Mouse (Mus musculus): ENCODE data around the gene Mtrr. TPM values are rescaled to one million over a fixed set of nuclear protein-coding genes. Genes with fewer than 3 reads are reported as not detected.

The Mtrr gene
- 10 to 100 TPM; 10.1 to 14.2 TPM for total RNA-seq (2021)
- long read RNA-seq, experiment 1, transcript Mtrr-201 (15 exons, 3,692 nt) = major isoform, 7 of 15 reads
- long read RNA-seq, experiment 1, partial matches to known transcripts = 1 of 15 reads
- long read RNA-seq, experiment 1, other reads (novel, unspliced or antisense) = 3 of 15 reads
- long read RNA-seq, experiment 2, transcript Mtrr-201 (15 exons, 3,692 nt) = major isoform, 6 of 12 reads
- long read RNA-seq, experiment 2, partial matches to known transcripts = 0 of 12 reads
- long read RNA-seq, experiment 2, other reads (novel, unspliced or antisense) = 2 of 12 reads

- peak; percentile 99 for DNase-seq
- intact Hi-C loops (cut with DNase I) = loop anchor here (10.0 kb wide), 1 partner anchor 903 kb away; no protein-coding TSS in a partner anchor
Measured at GRCm38 (mm10) chr13:68581747-68582516, at the start of gene Mtrr, which contains the start of gene Fastkd3. Gene Mtrr (minus strand): TSS chr13:68582149. Gene Fastkd3 (plus strand): TSS chr13:68582234.

- intact Hi-C loops (cut with DNase I) = no loop called here
- DNase-seq = no peak
Measured at GRCm38 (mm10) chr13:68627041-68627440, 45.1 kb upstream of the Mtrr start.

GRCm38 (mm10) chr13:68622792-68623191 lies 40.8 kb upstream of the Mtrr start:
- no peak for DNase-seq
- intact Hi-C loops (cut with DNase I) = no loop called here

DNA sequence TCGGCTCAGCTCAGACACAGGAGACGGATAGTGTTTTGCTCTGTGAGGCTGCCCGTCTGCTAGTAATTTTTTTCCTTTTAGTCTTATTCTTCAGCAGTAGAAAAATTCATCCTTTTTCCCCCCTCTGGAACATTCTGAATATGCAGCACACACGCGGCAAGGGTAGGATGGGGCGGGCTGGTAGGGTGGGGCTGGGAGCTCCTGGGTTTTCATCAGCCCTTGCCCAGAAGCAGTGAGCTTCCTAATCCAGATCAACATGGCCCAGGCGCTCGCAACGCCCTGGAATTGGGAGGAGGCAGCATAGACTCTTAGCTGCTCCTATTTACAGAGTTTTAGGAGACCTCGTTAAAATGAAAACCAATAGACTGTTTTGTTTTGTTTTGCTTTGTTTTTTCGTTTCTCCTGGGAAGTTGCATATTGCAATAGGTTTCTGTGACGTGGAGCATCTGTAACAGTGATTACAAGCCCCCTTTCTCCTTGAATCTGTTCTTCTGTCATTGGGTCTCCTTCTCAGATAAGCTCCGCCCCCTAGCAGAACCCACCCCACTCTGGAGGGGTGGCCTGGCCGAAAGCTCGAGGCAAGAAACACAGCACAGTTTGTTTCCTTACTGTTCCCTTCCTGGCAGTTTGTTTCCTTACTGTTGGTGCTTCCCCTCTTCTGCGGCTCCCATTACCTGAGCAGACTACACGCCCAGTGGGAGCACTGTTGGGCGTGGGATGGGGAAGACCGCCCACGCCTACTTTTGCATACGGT lies 25.9 kb upstream of the Mtrr start:
- intact Hi-C loops (cut with DNase I) = loop anchor here (10.0 kb wide), 1 partner anchor 847 kb away; no protein-coding TSS in a partner anchor
- no peak for DNase-seq

- intact Hi-C loops (cut with DNase I) = loop anchor here (10.0 kb wide), 1 partner anchor 849 kb away; no protein-coding TSS in a partner anchor
- peak; percentile 16 to 25 for DNase-seq
Measured at GRCm38 (mm10) chr13:68605689-68606126, 23.8 kb upstream of the Mtrr start.

DNA sequence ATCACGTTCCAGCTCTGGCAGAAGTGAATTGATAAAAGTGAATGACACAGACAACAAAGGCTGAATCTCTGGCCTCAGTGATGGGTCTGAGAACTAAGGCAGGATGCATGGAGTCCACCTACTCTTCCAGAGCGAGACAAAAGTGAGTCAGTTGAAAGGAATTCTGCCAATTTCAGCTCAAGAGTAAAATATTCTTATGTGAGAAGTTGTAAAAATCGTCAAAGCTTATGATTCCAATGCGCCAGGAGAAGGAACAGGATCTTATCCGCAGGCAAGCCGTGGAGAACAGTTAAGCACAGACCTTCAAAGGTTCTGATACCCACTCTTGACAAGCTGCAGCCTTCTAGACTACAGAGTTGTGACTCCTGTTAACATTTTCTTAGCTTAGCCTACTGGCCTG lies 21.1 kb upstream of the Mtrr start:
- DNase-seq = no peak
- intact Hi-C loops (cut with DNase I) = loop anchor here (10.0 kb wide), 1 partner anchor 852 kb away; no protein-coding TSS in a partner anchor

GRCm38 (mm10) chr13:68601184-68601583 lies 19.2 kb upstream of the Mtrr start:
- DNase-seq = peak in 1 of 2 experiments; percentile 19

DNA sequence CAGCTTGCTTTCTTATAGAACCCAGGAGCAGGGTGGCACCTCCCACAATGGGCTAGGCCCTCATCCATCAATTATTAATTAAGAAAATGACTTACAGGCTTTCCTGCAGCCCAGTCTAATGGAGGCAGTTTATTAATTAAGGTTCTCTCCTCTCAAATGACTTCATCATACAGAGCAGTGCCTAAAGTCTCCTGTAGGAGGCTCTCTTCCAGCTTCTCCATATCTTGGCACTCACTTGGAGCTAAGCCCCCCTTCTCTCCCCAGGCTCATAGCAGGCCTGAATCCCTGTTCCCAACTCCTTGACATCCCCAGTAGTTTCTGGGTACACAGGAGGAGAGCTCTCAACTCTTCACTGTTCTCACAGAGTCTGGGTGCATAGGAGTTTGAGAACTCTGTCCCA lies 17.0 kb upstream of the Mtrr start:
- intact Hi-C loops (cut with DNase I) = no loop called here
- no peak for DNase-seq

More at GRCm38 (mm10) chr13:68601184-68601583, 19.2 kb upstream of the Mtrr start:
- intact Hi-C loops (cut with DNase I) = loop anchor here (10.0 kb wide), 1 partner anchor 854 kb away; no protein-coding TSS in a partner anchor

DNA sequence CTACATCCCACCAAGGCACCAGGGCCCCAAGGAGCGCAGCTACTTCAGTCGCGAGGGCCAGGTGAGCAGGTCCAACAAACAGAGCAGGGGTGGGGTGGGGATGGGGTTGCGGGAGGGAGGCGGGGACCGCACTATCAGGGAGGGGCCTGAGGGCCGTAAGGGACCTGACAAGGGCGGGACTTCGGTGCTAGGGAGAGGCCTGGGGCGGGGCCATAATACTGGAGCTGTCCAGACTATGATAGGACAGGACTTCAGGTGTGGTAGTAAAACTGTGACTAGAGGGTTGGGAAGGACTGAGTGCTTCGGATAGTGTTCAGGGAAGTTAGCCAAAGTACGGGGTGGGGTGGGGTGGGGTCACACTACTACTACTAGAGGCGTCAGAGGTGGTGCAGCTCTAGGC lies 15.7 kb upstream of the Mtrr start:
- intact Hi-C loops (cut with DNase I) = no loop called here
- no peak for DNase-seq

GRCm38 (mm10) chr13:68597199-68597598 lies 15.2 kb upstream of the Mtrr start, which contains the start of gene 1700001L19Rik:
Gene 1700001L19Rik (plus strand): TSS chr13:68597421.
- no peak for DNase-seq
- intact Hi-C loops (cut with DNase I) = no loop called here

DNA sequence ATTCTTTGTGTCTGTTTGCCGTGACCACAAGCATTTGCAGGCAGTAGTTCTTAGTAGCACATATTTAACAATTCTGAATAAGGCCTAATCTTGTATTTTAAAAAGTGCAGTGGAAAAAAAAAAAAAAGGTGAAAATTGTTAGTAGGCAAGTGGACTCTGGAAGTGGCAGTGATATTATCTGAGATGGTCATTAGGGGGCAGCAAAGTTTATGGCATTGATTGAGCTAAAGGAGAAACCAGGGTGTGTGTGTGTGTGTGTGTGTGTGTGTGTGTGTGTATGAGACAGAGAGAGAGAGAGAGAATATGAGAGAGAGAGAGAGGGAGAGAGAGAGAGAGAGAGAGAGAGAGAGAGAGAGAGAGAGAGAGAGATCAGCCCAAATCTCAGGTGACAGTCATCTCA lies 11.8 kb upstream of the Mtrr start:
- intact Hi-C loops (cut with DNase I) = no loop called here
- DNase-seq = peak in 1 of 2 experiments; percentile 18

DNA sequence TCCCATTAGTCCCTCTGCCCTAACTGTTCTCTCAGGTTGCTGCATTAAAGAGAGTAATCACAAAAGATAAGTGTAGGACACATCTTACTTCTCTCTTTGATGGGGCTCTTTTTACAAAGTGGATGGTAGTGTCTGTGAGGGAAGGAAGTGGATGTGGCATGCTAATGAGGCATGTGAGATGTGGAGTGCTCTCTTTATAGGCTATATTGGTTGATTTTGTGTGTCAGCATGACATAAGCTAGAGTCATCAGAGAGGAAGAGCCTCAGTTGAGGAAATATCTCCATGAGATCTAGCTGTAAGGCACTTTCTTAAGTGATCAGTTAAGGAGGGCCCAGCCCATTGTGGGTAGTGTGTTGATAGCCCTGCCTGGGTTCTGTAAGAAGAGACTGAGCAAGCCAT lies 6.4 kb upstream of the Mtrr start:
- intact Hi-C loops (cut with DNase I) = loop anchor here (10.0 kb wide), 1 partner anchor 896 kb away; no protein-coding TSS in a partner anchor
- DNase-seq = no peak

DNA sequence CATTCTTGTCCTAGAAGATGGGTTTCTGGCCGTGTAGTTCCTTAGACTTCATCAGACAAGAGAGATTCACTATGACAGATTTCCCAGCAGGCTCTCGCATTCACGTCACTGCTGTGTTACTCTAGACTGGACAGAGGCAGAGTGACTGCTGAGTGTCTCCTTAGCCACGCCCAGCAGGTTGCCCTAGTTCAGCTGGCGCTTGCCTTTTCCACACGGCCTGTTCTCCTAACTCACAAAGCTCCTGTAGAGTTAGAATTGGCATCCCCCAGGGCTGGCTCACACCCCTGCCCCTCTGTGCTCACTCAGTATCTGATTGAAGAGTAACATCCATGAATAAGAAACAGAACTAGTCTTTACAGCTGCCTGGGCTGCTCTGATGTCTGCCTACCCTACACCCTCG lies 3.5 kb upstream of the Mtrr start:
- intact Hi-C loops (cut with DNase I) = loop anchor here (10.0 kb wide), 1 partner anchor 899 kb away; no protein-coding TSS in a partner anchor
- no peak for DNase-seq

- intact Hi-C loops (cut with DNase I) = loop anchor here (10.0 kb wide), 1 partner anchor 901 kb away; no protein-coding TSS in a partner anchor
- no peak for DNase-seq
Measured at GRCm38 (mm10) chr13:68583961-68584360, 2.0 kb upstream of the Mtrr start.

DNA sequence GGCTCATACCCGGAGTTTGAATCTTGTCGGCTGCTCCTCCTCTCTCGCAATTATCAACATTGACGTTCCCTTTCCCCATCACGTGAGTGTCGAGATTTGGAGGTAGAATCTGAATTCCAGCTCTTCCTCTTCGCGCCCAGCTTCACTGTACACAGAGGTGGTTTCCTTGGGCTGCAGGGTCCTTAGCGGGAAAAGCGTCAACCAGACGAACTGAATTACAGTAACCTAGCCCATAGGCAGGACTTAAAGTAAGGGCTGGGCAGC lies 500 bp upstream of the Mtrr start:
- intact Hi-C loops (cut with DNase I) = loop anchor here (10.0 kb wide), 1 partner anchor 902 kb away; no protein-coding TSS in a partner anchor
- DNase-seq = peak in 1 of 2 experiments; percentile 5

- DNase-seq = no peak
- intact Hi-C loops (cut with DNase I) = loop anchor here (10.0 kb wide), 1 partner anchor 904 kb away; no protein-coding TSS in a partner anchor
Measured at GRCm38 (mm10) chr13:68581086-68581740, 736 bp downstream of the Mtrr start.

DNA sequence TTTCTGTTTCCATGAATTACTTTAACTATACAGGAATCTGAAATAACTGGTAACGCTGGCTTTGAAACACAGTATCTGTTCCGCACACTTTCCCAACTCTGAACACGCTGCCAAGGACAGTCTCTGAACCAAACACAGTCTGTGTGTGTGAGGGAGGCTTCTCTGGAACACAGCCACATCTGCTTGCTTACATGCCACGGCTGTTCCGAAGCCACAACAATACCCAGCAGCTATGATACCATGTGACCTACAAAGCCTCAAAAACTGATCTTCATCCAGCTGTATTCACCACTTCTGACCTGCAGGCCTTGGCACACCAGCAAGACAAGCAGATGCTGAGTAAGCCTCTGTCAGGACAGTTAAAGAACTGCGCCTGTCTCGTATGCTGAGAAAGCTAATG lies 4.0 kb downstream of the Mtrr start:
- intact Hi-C loops (cut with DNase I) = no loop called here
- DNase-seq = peak; percentile 8 to 31

DNA sequence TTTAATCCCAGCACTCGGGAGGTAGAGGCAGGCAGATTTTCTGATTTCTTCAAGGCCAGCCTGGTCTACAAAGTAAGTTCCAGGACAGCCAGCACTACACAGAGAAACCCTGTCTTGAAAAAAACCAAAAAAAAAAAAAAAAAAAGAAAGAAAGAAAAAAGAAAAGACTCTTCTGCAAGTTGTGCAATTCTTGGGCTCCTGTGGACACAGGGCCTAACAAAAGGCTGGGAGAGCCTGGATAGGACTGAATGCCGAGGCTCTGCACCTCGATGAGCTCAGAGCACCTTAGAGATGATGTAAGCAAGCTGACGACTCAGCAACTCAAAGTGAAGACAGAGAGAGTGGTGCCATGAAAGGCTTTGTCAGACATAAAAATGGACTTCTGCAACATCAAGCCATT lies 7.6 kb downstream of the Mtrr start:
- no peak for DNase-seq
- intact Hi-C loops (cut with DNase I) = no loop called here

GRCm38 (mm10) chr13:68572966-68573913 lies 8.7 kb downstream of the Mtrr start:
- peak in 1 of 2 experiments; percentile 8 for DNase-seq
- intact Hi-C loops (cut with DNase I) = no loop called here
